Mouse (Mus musculus): ENCODE results near the gene Fam240a.

Fam240a gene

GRCm38 (mm10) chr9:110893429-110893828 is 23.2 kb downstream of the Fam240a start:
- DNase-seq (ENCODE audit: low spot score in 2 of 2), result no peak

- no peak for DNase-seq (ENCODE audit: low spot score in 2 of 2)
Observed at GRCm38 (mm10) chr9:110892552-110892951, 24.1 kb downstream of the Fam240a start.

- no peak for DNase-seq (ENCODE audit: low spot score in 2 of 2)
Observed at GRCm38 (mm10) chr9:110891077-110891828, 25.4 kb downstream of the Fam240a start.

GRCm38 (mm10) chr9:110890026-110890783 is 26.5 kb downstream of the Fam240a start:
- DNase-seq (ENCODE audit: low spot score in 2 of 2), result no peak

- DNase-seq (ENCODE audit: low spot score in 2 of 2), result no peak
Observed at GRCm38 (mm10) chr9:110888935-110889334, 27.7 kb downstream of the Fam240a start.

GRCm38 (mm10) chr9:110887388-110888303 is 29.0 kb downstream of the Fam240a start:
- no peak for DNase-seq (ENCODE audit: low spot score in 2 of 2)

- DNase-seq (ENCODE audit: low spot score in 2 of 2), result no peak
Observed at GRCm38 (mm10) chr9:110881953-110882352, 34.7 kb downstream of the Fam240a start.

- no peak for DNase-seq (ENCODE audit: low spot score in 2 of 2)
Observed at GRCm38 (mm10) chr9:110880772-110881171, 35.9 kb downstream of the Fam240a start.

- DNase-seq (ENCODE audit: low spot score in 2 of 2), result peak in 1 of 2 experiments; percentile 31
Observed at GRCm38 (mm10) chr9:110879998-110880561, 36.6 kb downstream of the Fam240a start, which contains the start of gene Tmie. Tmie (minus strand) TSS chr9:110880113.

- peak in 1 of 2 experiments; percentile 41 for DNase-seq (ENCODE audit: low spot score in 2 of 2)
Observed at GRCm38 (mm10) chr9:110879191-110879920, 37.3 kb downstream of the Fam240a start, which contains the start of gene Als2cl. Als2cl (plus strand) TSS chr9:110879870.

GRCm38 (mm10) chr9:110877888-110878287 is 38.8 kb downstream of the Fam240a start:
- DNase-seq (ENCODE audit: low spot score in 2 of 2), result no peak

GRCm38 (mm10) chr9:110877353-110877752 is 39.3 kb downstream of the Fam240a start:
- DNase-seq (ENCODE audit: low spot score in 2 of 2), result no peak

GRCm38 (mm10) chr9:110875288-110875695 is 41.4 kb downstream of the Fam240a start:
- DNase-seq (ENCODE audit: low spot score in 2 of 2), result no peak

- no peak for DNase-seq (ENCODE audit: low spot score in 2 of 2)
Observed at GRCm38 (mm10) chr9:110874660-110875191, 41.9 kb downstream of the Fam240a start.

- peak in 1 of 2 experiments; percentile 37 for DNase-seq (ENCODE audit: low spot score in 2 of 2)
Observed at GRCm38 (mm10) chr9:110873681-110874659, 42.7 kb downstream of the Fam240a start.

- peak; percentile 61 to 76 for DNase-seq (ENCODE audit: low spot score in 2 of 2)
Observed at GRCm38 (mm10) chr9:110871030-110871429, 45.6 kb downstream of the Fam240a start.
